Mouse (Mus musculus) E14TG2a.4 (cell line): ENCODE data around the gene Serpina10.

Experiments used
- CTCF ChIP-seq: conservative IDR thresholded peaks from 2 replicates; pipeline ENCODE4 v1.5.1; 2014; ENCODE audit warnings: low read length
- NANOG ChIP-seq: IDR thresholded peaks from 2 replicates; pipeline ENCODE4 v1.6.1; 2014; ENCODE audit warnings: borderline replicate concordance, low read length, mixed read lengths

DNA sequence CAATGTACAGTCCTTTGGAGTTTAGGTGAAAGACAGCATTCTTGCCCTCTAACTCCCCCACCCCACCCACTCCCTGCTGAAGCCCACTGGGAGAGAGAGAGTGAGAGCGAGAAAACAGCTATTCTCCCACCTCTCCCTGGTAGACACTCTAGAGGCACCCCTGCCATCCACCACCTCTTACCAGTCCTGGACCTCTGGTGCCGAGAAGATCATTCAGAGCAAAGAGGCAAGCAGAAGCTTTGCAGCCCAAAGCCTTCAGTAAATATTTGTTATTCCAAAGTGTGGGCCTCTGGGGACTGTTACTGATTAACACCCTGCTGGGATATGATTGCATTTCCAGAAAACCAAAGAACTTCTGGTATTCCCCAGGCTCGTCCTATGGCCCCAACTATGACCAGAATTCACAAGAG lies at the start of gene Serpina10:
- TF ChIP-seq CTCF: no peak
- no peak for TF ChIP-seq NANOG
